Mouse (Mus musculus) heart, adult 2 months (tissue): ENCODE data around the gene Srrm3.

Experiments
- CTCF ChIP-seq: fragments of 200-600 bp; IDR thresholded peaks from 2 replicates; pipeline ENCODE4 v1.8.1; 2022; ENCODE audit warnings: antibody characterized with exemption, mild to moderate bottlenecking, moderate library complexity
- EP300 ChIP-seq: fragments of 200-500 bp; IDR thresholded peaks from 2 replicates; pipeline ENCODE4 v1.6.1; 2011; ENCODE audit warnings: low read depth, low read length, control low read depth; ENCODE audit not compliant: insufficient read depth
- POLR2A ChIP-seq: fragments of 200-500 bp; IDR thresholded peaks from 2 replicates; pipeline ENCODE4 v1.6.1; 2011; ENCODE audit warnings: mild to moderate bottlenecking, low read depth, low read length, control low read depth; ENCODE audit not compliant: insufficient read depth

DNA sequence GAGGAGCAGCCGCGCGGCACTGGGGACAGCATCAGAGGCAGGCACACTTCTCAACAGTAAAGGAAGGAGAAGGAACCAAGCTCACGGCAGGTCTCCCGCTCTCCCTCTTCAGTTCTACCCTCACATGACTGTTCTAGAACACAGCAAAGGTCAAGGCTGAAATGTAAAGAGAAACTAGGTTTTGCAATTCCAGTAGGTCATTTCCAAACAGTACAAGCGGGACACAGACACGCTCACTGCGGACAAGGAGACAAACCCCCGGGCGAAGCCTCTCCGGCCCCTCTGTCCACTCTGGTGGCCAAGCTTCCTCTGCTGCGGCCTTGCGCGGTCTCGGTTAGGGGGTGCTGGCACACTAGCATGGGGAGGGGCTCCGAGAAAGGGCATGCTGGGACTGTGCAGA, 102.3 kb downstream of the Srrm3 start:
- no peak for TF ChIP-seq EP300
- no peak for TF ChIP-seq CTCF
- no peak for TF ChIP-seq POLR2A
